In the genomic region with DNA sequence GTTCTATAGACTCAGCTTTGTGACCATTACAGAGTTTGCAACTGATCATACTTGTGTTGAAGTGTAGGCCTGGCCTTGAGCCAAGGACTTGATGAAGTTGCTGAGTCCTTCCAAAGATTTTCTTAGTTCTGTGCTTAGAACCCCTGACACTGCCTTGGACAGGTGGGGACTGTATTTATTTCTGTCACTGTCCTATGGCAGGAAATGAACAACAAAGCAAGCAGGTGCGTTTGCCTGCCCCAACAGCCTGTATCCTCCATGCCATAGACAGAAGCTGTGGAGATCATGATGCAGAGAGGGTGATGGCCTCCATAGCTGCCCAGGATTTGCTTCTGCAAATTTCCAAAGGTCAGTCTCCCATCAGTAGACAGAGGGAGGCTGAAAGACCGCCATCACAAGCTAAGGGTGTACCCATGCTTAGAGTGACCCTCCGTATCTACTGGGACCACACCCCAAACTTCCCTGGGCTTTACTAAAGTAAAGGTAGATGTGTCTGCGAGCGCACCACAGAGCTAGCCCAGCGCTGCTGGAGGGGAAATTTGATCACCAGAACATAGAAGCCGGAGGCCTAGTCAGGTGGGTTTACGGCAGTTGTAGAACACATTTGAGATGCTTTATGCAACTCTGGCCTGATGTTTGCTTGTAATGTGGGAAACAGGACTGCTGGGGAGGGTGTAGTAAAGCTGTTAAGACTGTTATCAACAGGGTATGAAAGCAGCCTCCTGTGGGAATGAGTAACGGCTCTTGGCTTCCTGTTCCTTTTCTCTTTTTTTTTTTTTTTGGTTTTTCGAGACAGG, we compare ENCODE assay signal across 18 mouse cellular contexts. TPM values are rescaled to one million over a fixed set of nuclear protein-coding genes. Genes with fewer than 3 reads are reported as not detected.
DNase-seq lines count a peak whose midpoint lies in the region; ATAC-seq and TF ChIP-seq lines count a peak whose summit lies in the region.
"Had no signal": no experiment of that assay in that cellular context is flagged by ENCODE, and none has a peak within 500 bp of the region (broad histone marks: within the 10 kb centered on the region; RNA-seq: fewer than 3 reads in every experiment).

No protein-coding gene starts in this region.

- no peak overlapping the region for H3K4me2 ChIP-seq in heart, embryonic 14.5 days (ENCODE audit: low read length)
- H3K4me2 ChIP-seq: hindbrain, embryonic 15.5 days; lung, embryonic 15.5 days; midbrain, embryonic 11.5 days had no signal

- H3K9ac ChIP-seq in heart, embryonic 14.5 days (ENCODE audit: low read length): no peak overlapping the region
- peak overlapping the region; percentile 31 for H3K9ac ChIP-seq in MEL (ENCODE audit: control insufficient read depth, low read depth, low read length, poor library complexity, severe bottlenecking)
- H3K9ac ChIP-seq: hindbrain, embryonic 15.5 days; lung, embryonic 15.5 days had no signal

- TF ChIP-seq POLR2A in MEL (IDR thresholded peaks at IDR 0.05; ENCODE audit: control insufficient read depth in 1 of 2, insufficient read depth in 1 of 2, low read depth in 1 of 2, low read length in 2 of 2, poor library complexity in 1 of 2): peak in 1 of 2 experiments; percentile 54; a peak in 2 of 4 replicates
- no peak for TF ChIP-seq POLR2A in thymus, adult 2 months (IDR thresholded peaks at IDR 0.05; ENCODE audit: control insufficient read depth, extremely low read depth, insufficient read depth, low read length, poor library complexity)

- H3K36me3 ChIP-seq in heart, embryonic 14.5 days (ENCODE audit: control insufficient read depth, insufficient read depth, low read length): peaks cover 66% of the 10 kb centered on the region
- H3K36me3 ChIP-seq in MEL (ENCODE audit: control insufficient read depth in 1 of 2, insufficient read depth in 2 of 2, low read length in 2 of 2): peaks cover 7 to 47% of the 10 kb centered on the region in 2 experiments
- H3K36me3 ChIP-seq in thymus, adult 2 months (ENCODE audit: control insufficient read depth, insufficient read depth, low read length): peaks cover 36% of the 10 kb centered on the region

- DNase-seq in heart, adult 18-20 months: no peak
- DNase-seq in MEL (ENCODE audit: low read depth, low spot score): peak; percentile 92
- DNase-seq in thymus, adult 2 months: peak; percentile 42
- no peak for DNase-seq in right cerebral cortex, postnatal 14 days
- DNase-seq in left cerebral cortex, postnatal 10 days (ENCODE audit: extremely low spot score in 1 of 2, low spot score in 2 of 2): no peak
- DNase-seq: adrenal gland, postnatal 14 days; cerebellum, adult 9-10 months; embryo, embryonic 11 days; gastrocnemius, postnatal 36 days; heart, postnatal 14 days; kidney, adult 9 months; layer of hippocampus, postnatal 36 days; left cerebral cortex, postnatal 4 days had no signal

- no peaks in the 10 kb centered on the region for H3K27me3 ChIP-seq in heart, embryonic 14.5 days (ENCODE audit: control insufficient read depth, insufficient read depth, low read length)
- no peaks in the 10 kb centered on the region for H3K27me3 ChIP-seq in MEL (ENCODE audit: control insufficient read depth in 1 of 2, insufficient read depth in 2 of 2, low read length in 2 of 2)
- no peaks in the 10 kb centered on the region for H3K27me3 ChIP-seq in thymus, adult 2 months (ENCODE audit: control insufficient read depth, insufficient read depth, low read length)
- H3K27me3 ChIP-seq: hindbrain, embryonic 15.5 days; lung, embryonic 15.5 days had no signal

- TF ChIP-seq RAD21 in MEL (IDR thresholded peaks at IDR 0.05; ENCODE audit: low read depth, low read length): no peak

- WGBS in heart, embryonic 14.5 days: 86% methylated on average over 9 of the region's 10 CpGs
- 13% methylated on average over 9 of the region's 10 CpGs for WGBS in thymus, adult 2 months

- peaks cover 0 to 2% of the 10 kb centered on the region in 2 experiments; a peak in 2 of 4 replicates for H3K4me1 ChIP-seq in heart, embryonic 14.5 days (ENCODE audit: control insufficient read depth in 2 of 2, insufficient read depth in 2 of 2, low read length in 2 of 2)
- H3K4me1 ChIP-seq in MEL (ENCODE audit: control insufficient read depth in 1 of 2, insufficient read depth in 2 of 2, low read length in 2 of 2): peaks cover 35 to 47% of the 10 kb centered on the region in 2 experiments
- peaks cover 49% of the 10 kb centered on the region for H3K4me1 ChIP-seq in thymus, adult 2 months (replicated peaks; ENCODE audit: control insufficient read depth, insufficient read depth, low read length)
- H3K4me1 ChIP-seq: hindbrain, embryonic 15.5 days; lung, embryonic 15.5 days had no signal

- H3K4me3 ChIP-seq in heart, embryonic 14.5 days (ENCODE audit: control insufficient read depth in 1 of 2, insufficient read depth in 1 of 2, low read depth in 1 of 2, low read length in 2 of 2): no peak overlapping the region
- 0 out of 4 replicates have a peak overlapping the region, but pooled peaks of 1 of the 2 experiments have one; percentile 3 for H3K4me3 ChIP-seq in MEL (ENCODE audit: control insufficient read depth in 1 of 2, insufficient read depth in 1 of 2, low read depth in 2 of 2, low read length in 2 of 2)
- no peak overlapping the region; the same call in 1 of the 2 replicates for H3K4me3 ChIP-seq in thymus, adult 2 months (ENCODE audit: control insufficient read depth, insufficient read depth, low read length)
- H3K4me3 ChIP-seq: hindbrain, embryonic 15.5 days; lung, embryonic 15.5 days had no signal

- no peak for TF ChIP-seq CTCF in MEL (IDR thresholded peaks at IDR 0.05 in 2 of 3, conservative IDR thresholded peaks at IDR 0.05 in 1 of 3; ENCODE audit: control insufficient read depth in 1 of 3, insufficient read depth in 1 of 3, low read depth in 2 of 3, low read length in 3 of 3, poor library complexity in 1 of 3, severe bottlenecking in 1 of 3)
- no peak for TF ChIP-seq CTCF in thymus, adult 2 months (IDR thresholded peaks at IDR 0.05; ENCODE audit: borderline replicate concordance, control insufficient read depth, extremely low read depth, insufficient read depth, low read length, poor library complexity)

- peak; percentile 90 to 91 for TF ChIP-seq EP300 in MEL (IDR thresholded peaks at IDR 0.05; ENCODE audit: low read depth in 1 of 2, low read length in 2 of 2)

- ATAC-seq in heart, embryonic 14.5 days (ENCODE audit: insufficient number of reproducible peaks, insufficient read depth, low FRiP score, low read depth): peak; percentile 27; the same call in 1 of the 2 replicates
- ATAC-seq in hematopoietic stem cell, adult 5-6 weeks (replicated peaks in 1 of 2; ENCODE audit: insufficient read depth in 1 of 2, low FRiP score in 2 of 2, low TSS enrichment in 1 of 2, low read depth in 1 of 2, poor library complexity in 2 of 2, severe bottlenecking in 2 of 2): peak; percentile 33 to 56; a peak in 3 of 4 replicates

- intact Hi-C loops in left cerebral cortex, postnatal 10 days (cut with DNase I): no loop called here

- H3K27ac ChIP-seq in heart, embryonic 14.5 days (replicated peaks in 1 of 2; ENCODE audit: control insufficient read depth in 1 of 2, insufficient read depth in 1 of 2, low read depth in 2 of 2, low read length in 2 of 2): no peak overlapping the region
- peak overlapping the region; percentile 78 for H3K27ac ChIP-seq in MEL (ENCODE audit: control insufficient read depth, low read depth, low read length)
- peak overlapping the region; percentile 95 for H3K27ac ChIP-seq in thymus, adult 2 months (ENCODE audit: control insufficient read depth, insufficient read depth, low read length)
- H3K27ac ChIP-seq: hindbrain, embryonic 15.5 days; lung, embryonic 15.5 days had no signal

- H3K9me3 ChIP-seq in heart, embryonic 14.5 days (ENCODE audit: control insufficient read depth, low read length): no peaks in the 10 kb centered on the region
- no peaks in the 10 kb centered on the region for H3K9me3 ChIP-seq in MEL (replicated peaks; ENCODE audit: insufficient read depth, low read length)
- H3K9me3 ChIP-seq: hindbrain, embryonic 15.5 days; lung, embryonic 15.5 days had no signal

- H3K79me2 ChIP-seq in MEL (ENCODE audit: control insufficient read depth, insufficient read depth, low read length, poor library complexity): no peaks in the 10 kb centered on the region

TF ChIP-seq in MEL, 35 proteins besides CTCF, POLR2A, EP300 and RAD21 (continues in another document):
- TF ChIP-seq ETS1 (IDR thresholded peaks at IDR 0.05; ENCODE audit: low read depth, low read length): peak; percentile 83
- no peak for TF ChIP-seq NELFE (IDR thresholded peaks at IDR 0.05; ENCODE audit: low read depth, low read length)
- peak; percentile 47; the same call in 1 of the 2 replicates for TF ChIP-seq ELF1 (IDR thresholded peaks at IDR 0.05; ENCODE audit: low read depth, low read length)
- TF ChIP-seq MYB (IDR thresholded peaks at IDR 0.05; ENCODE audit: low read depth, low read length): peak; percentile 95
- TF ChIP-seq SIN3A (IDR thresholded peaks at IDR 0.05; ENCODE audit: low read length): no peak; the same call in 1 of the 2 replicates

RNA-seq across cellular contexts. Expression of a gene that starts 19.2 kb away (rescaled TPM):
- polyA plus RNA-seq in heart, embryonic 14.5 days (2014; fragmentation: Nextera tagmentation; extraction: Ambion mirVana): 32.2 TPM in 2 replicates
- 10 to 100 TPM; 45.2 to 51.2 TPM for total RNA-seq in heart, adult 18-20 months (2021)
- total RNA-seq in MEL (2012; rRNA removed): 0.88 and 1.7 TPM in 2 replicates
- 1 to 10 TPM in 1 of 2 experiments, not detected in 1; 2.7 TPM for polyA plus RNA-seq in MEL (2012; ENCODE audit: insufficient read depth in 1 of 2, insufficient read length in 2 of 2, low read depth in 1 of 2, low replicate concordance in 2 of 2, missing spikeins in 1 of 2)
- total RNA-seq in hematopoietic stem cell, adult 5-6 weeks (2017): 89.8 and 116 TPM in 2 replicates
- 151 and 153 TPM in 2 replicates for polyA plus RNA-seq in thymus, adult 2 months (2012; rRNA removed)
- total RNA-seq in left cerebral cortex, postnatal 10 days (2021): 10 to 100 TPM; 20.5 to 24.0 TPM

RNA-seq across cellular contexts. Expression of a gene that starts 22.3 kb away (rescaled TPM):
- 23.7 and 26.2 TPM in 2 replicates for polyA plus RNA-seq in heart, embryonic 14.5 days (2014; fragmentation: Nextera tagmentation; extraction: Ambion mirVana)
- total RNA-seq in heart, adult 18-20 months (2021): 10 to 100 TPM; 19.4 to 23.1 TPM
- total RNA-seq in MEL (2012; rRNA removed): 52.0 and 63.1 TPM in 2 replicates
- 10 to 100 TPM in 1 of 2 experiments, not detected in 1; 63.5 TPM for polyA plus RNA-seq in MEL (2012; ENCODE audit: insufficient read depth in 1 of 2, insufficient read length in 2 of 2, low read depth in 1 of 2, low replicate concordance in 2 of 2, missing spikeins in 1 of 2)
- 81.0 and 84.7 TPM in 2 replicates for total RNA-seq in hematopoietic stem cell, adult 5-6 weeks (2017)
- 216 and 243 TPM in 2 replicates for polyA plus RNA-seq in thymus, adult 2 months (2012; rRNA removed)
- total RNA-seq in left cerebral cortex, postnatal 10 days (2021): 10 to 100 TPM; 43.3 to 46.5 TPM

RNA-seq across cellular contexts. Expression of a gene that starts 44.8 kb away (rescaled TPM):
- 150 and 155 TPM in 2 replicates for polyA plus RNA-seq in heart, embryonic 14.5 days (2014; fragmentation: Nextera tagmentation; extraction: Ambion mirVana)
- 10 to 100 TPM; 60.1 to 70.5 TPM for total RNA-seq in heart, adult 18-20 months (2021)
- 204 and 212 TPM in 2 replicates for total RNA-seq in MEL (2012; rRNA removed)
- polyA plus RNA-seq in MEL (2012; ENCODE audit: insufficient read depth in 1 of 2, insufficient read length in 2 of 2, low read depth in 1 of 2, low replicate concordance in 2 of 2, missing spikeins in 1 of 2): 1,000 to 10,000 TPM in 1 of 2 experiments, 100 to 1,000 TPM in 1; 161 to 1,664 TPM
- 143 and 247 TPM in 2 replicates for total RNA-seq in hematopoietic stem cell, adult 5-6 weeks (2017)
- polyA plus RNA-seq in thymus, adult 2 months (2012; rRNA removed): 36.8 and 36.9 TPM in 2 replicates
- 10 to 100 TPM; 86.9 to 88.6 TPM for total RNA-seq in left cerebral cortex, postnatal 10 days (2021)

Comparison
In these comparisons a context has a peak if more than half of its experiments do, and no peak if none do; other contexts are left out.
1. H3K27ac ChIP-seq: peak in MEL (single experiment) and thymus, adult 2 months (single experiment); none in heart, embryonic 14.5 days (0 of 2).
2. DNase-seq: peak in MEL (single experiment) and thymus, adult 2 months (single experiment); none in heart, adult 18-20 months (0 of 2), right cerebral cortex, postnatal 14 days (single experiment) and left cerebral cortex, postnatal 10 days (0 of 2).